Mouse (Mus musculus): ENCODE data around the gene Arsb. TPM values are rescaled to one million over a fixed set of nuclear protein-coding genes. Genes with fewer than 3 reads are reported as not detected.

Arsb gene
- polyA plus RNA-seq, 1 experiment from 2014 or later: 14.3 TPM

DNA sequence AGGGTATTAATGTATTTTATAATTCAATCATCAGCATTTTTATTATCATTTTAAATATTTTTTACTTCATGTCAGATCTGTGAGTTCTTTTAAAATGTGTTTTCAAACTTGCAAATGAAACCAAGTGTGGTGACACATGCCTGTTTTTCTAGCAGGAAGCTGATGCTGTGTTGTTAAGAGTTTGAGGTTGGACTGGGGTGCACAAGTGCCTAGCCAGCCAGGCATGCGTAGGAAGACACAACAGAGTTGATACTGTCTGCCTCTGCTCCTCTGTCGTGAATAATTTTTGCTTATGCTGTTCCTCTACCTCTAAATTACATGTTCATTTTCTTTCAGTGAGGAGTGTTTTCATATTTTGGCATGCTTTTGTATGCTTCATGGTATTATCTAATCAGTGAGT lies 122.7 kb downstream of the Arsb start:
- H3K9ac ChIP-seq (ENCODE audit: low read length): no peak overlapping the region
- H3K36me3 ChIP-seq (ENCODE audit: control insufficient read depth, insufficient read depth, low read length): no peaks in the 10 kb centered on the region
- H3K9me3 ChIP-seq (ENCODE audit: control insufficient read depth, low read length): no peaks in the 10 kb centered on the region
- H3K4me3 ChIP-seq (ENCODE audit: low read depth, low read length): no peak overlapping the region
- ATAC-seq (replicated peaks; ENCODE audit: low FRiP score, low TSS enrichment, low read depth) (no peak), DNase-seq (ENCODE audit: low spot score) (no peak)
- no peak overlapping the region for H3K4me2 ChIP-seq (ENCODE audit: low read length)
- peaks cover 10% of the 10 kb centered on the region; the same call in 1 of the 2 replicates for H3K4me1 ChIP-seq (replicated peaks; ENCODE audit: control insufficient read depth, insufficient read depth, low read length)
- no peak overlapping the region for H3K27ac ChIP-seq (ENCODE audit: low read depth)
- 74% methylated on average over 2 of the region's 2 CpGs for WGBS
- H3K27me3 ChIP-seq (replicated peaks; ENCODE audit: control insufficient read depth, insufficient read depth, low read length): no peaks in the 10 kb centered on the region

DNA sequence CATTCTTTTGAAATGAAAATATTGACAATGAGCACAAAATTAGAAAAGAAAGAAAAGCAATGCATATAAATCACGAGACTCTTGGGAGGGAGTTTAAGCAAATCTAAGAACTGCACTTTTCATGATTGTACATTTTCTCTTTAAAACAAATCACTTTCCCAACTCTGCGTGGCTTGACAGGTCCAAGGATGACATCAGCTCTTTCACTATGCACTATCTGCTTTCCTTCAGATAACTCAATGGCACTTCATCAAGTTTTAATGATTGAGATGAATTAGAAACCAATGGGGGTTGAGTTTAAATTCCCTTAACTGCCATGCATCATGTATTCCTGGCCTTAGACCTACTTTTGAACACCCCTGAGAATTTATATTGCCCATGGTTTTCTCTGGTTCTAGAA lies 124.0 kb downstream of the Arsb start:
- DNase-seq (ENCODE audit: low spot score): no peak

DNA sequence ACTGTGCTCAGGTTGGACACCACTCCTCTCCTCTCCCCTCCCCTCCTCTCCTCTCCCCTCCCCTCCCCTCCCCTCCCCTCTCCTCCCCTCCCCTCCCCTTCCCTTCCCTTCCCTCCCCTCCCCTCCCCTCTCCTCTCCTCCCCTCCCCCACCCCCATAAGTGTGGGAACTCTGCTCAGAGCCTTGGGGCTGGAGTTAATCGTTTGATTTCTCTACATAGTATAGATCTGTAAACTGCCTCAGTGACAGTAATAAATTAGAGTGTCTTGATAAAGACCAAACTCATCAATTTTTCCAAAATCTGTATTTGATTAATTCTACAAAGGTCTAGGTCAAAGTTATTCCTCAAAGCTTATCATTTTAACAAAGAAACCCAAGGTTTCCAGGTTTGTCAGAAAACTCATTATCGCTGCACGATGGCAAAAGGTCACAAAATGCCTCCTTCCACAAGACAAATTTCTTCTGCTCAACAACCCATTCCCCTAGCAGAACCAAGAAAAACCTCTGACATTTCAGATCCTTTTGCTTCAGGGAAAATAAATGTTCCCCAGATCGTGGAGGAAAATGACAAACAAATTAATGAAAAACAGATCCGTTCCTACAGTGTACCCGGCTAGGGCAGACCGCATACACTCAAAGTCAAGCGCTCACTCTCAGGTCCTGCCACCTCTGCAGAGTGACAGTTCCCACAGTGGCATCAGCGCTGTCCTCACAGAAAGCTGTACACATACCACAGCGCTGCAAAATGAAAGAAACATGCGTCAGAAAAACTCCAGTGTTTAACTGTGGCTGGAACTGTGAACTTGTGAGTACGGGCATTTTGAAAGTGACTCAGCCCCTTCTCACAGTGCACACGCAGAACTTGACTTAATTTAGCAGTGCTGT lies 126.8 kb downstream of the Arsb start:
- no peak for ATAC-seq (replicated peaks; ENCODE audit: low FRiP score, low TSS enrichment, low read depth)
- Histone ChIP-seq H3K36me3 (ENCODE audit: control insufficient read depth, insufficient read depth, low read length) (no peaks in the 10 kb centered on the region), H3K9me3 (ENCODE audit: control insufficient read depth, low read length) (no peaks in the 10 kb centered on the region), H3K4me2 (ENCODE audit: low read length) (peak overlapping the region; percentile 23; the same call in 1 of the 2 replicates), H3K4me3 (ENCODE audit: low read depth, low read length) (no peak overlapping the region), H3K27ac (ENCODE audit: low read depth) (no peak overlapping the region), H3K4me1 (replicated peaks; ENCODE audit: control insufficient read depth, insufficient read depth, low read length) (peaks cover 5% of the 10 kb centered on the region), H3K9ac (ENCODE audit: low read length) (no peak overlapping the region), H3K27me3 (replicated peaks; ENCODE audit: control insufficient read depth, insufficient read depth, low read length) (no peaks in the 10 kb centered on the region)
- 29% methylated on average over 13 of the region's 13 CpGs for WGBS
- no peak for DNase-seq (ENCODE audit: low spot score)

More for the DNA sequence above, 124.0 kb downstream of the Arsb start:
- no peak overlapping the region for H3K4me2 ChIP-seq (ENCODE audit: low read length)
- H3K27me3 ChIP-seq (replicated peaks; ENCODE audit: control insufficient read depth, insufficient read depth, low read length): no peaks in the 10 kb centered on the region
- H3K9me3 ChIP-seq (ENCODE audit: control insufficient read depth, low read length): no peaks in the 10 kb centered on the region
- no peaks in the 10 kb centered on the region for H3K36me3 ChIP-seq (ENCODE audit: control insufficient read depth, insufficient read depth, low read length)
- H3K4me3 ChIP-seq (ENCODE audit: low read depth, low read length): no peak overlapping the region
- ATAC-seq (replicated peaks; ENCODE audit: low FRiP score, low TSS enrichment, low read depth): no peak
- H3K4me1 ChIP-seq (replicated peaks; ENCODE audit: control insufficient read depth, insufficient read depth, low read length): peaks cover 5% of the 10 kb centered on the region
- no peak overlapping the region for H3K9ac ChIP-seq (ENCODE audit: low read length)
- 74% methylated on average over 2 of the region's 2 CpGs for WGBS
- H3K27ac ChIP-seq (ENCODE audit: low read depth): no peak overlapping the region

DNA sequence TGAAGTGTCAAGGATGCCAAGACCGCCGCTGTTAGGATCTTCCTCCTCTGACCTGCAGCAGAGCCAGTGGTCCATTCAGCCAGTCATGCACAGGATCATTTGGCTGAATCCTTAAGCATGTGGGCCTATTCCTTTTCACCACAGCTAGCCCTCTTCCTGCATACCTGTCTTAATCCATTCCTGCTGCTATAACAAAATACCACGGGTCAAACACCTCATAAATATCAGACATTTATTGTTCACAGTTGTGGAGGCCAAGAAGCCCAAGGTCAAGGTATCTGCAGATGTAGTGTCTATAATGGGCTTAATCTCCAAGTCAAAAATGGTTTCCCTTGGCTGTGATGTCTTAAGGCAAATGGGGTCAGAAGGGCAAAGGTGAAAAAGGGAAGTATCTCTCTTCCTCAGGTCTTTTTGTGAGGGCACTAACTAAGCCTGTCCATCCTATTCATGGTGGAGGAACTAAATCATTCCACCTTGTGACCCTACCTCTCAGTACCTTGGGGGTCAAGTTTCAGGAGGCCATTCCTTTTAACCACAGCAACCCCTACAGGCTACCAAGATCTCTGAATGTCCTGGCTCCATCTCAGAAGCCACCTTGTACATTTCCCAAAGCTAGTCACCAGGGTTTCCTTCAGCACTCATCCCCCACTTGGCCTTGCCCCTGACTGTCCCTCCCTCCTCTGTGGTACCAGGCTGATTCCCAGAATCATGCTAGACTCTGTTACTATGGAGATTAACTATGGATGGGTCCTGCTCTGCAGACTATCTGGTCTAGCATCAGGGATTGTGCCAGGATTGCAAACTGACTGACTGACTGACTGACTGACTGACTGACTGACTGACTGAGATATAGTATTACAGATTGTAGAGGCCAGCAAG lies 128.2 kb downstream of the Arsb start:
- Histone ChIP-seq H3K4me2 (ENCODE audit: low read length) (no peak overlapping the region), H3K27me3 (replicated peaks; ENCODE audit: control insufficient read depth, insufficient read depth, low read length) (no peaks in the 10 kb centered on the region), H3K9me3 (ENCODE audit: control insufficient read depth, low read length) (no peaks in the 10 kb centered on the region), H3K27ac (ENCODE audit: low read depth) (no peak overlapping the region), H3K4me3 (ENCODE audit: low read depth, low read length) (no peak overlapping the region), H3K9ac (ENCODE audit: low read length) (no peak overlapping the region), H3K4me1 (replicated peaks; ENCODE audit: control insufficient read depth, insufficient read depth, low read length) (peaks cover 5% of the 10 kb centered on the region), H3K36me3 (ENCODE audit: control insufficient read depth, insufficient read depth, low read length) (no peaks in the 10 kb centered on the region)
- ATAC-seq (replicated peaks; ENCODE audit: low FRiP score, low TSS enrichment, low read depth) (no peak), DNase-seq (ENCODE audit: low spot score) (no peak)
- WGBS: 75% methylated on average over 3 of the region's 3 CpGs

DNA sequence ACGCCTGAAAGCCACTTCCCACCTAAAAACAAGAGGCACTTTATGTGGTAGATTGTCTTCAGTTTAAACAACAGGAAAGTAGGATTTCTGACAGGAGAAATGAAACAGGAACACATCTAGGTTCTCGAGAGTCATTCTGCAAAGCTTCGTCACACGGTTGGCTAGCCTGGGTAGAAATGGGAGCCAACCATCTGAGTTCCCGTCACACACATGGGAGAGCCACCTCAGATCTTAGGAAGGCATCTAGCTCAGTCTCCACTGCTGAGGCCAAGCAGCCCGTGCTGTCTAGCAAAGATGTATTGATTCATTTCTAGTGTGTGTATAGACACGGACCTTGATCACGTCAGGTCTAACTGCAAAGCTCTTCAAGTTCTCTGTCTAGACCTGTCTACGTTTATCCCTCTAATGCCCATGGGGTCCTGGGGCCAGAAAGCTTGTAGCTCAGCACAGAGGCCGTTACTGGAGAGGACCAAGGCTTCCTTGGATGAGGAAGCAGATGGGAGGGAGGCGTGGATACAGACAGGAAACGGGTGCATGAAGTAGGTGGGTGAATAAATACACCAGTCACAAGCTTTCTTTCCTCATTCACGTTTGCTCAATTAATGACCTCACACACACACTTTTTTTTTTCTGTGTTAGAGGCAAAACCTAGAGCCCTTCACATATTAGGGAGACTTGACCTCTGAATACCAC lies 129.7 kb downstream of the Arsb start:
- Histone ChIP-seq H3K9ac (ENCODE audit: low read length) (no peak overlapping the region), H3K4me1 (replicated peaks; ENCODE audit: control insufficient read depth, insufficient read depth, low read length) (peaks cover 5% of the 10 kb centered on the region), H3K36me3 (ENCODE audit: control insufficient read depth, insufficient read depth, low read length) (no peaks in the 10 kb centered on the region), H3K27ac (ENCODE audit: low read depth) (no peak overlapping the region), H3K4me2 (ENCODE audit: low read length) (no peak overlapping the region), H3K27me3 (replicated peaks; ENCODE audit: control insufficient read depth, insufficient read depth, low read length) (no peaks in the 10 kb centered on the region), H3K4me3 (ENCODE audit: low read depth, low read length) (no peak overlapping the region), H3K9me3 (ENCODE audit: control insufficient read depth, low read length) (no peaks in the 10 kb centered on the region)
- 52% methylated on average over 13 of the region's 13 CpGs for WGBS
- DNase-seq (ENCODE audit: low spot score): no peak
- ATAC-seq (replicated peaks; ENCODE audit: low FRiP score, low TSS enrichment, low read depth): no peak

DNA sequence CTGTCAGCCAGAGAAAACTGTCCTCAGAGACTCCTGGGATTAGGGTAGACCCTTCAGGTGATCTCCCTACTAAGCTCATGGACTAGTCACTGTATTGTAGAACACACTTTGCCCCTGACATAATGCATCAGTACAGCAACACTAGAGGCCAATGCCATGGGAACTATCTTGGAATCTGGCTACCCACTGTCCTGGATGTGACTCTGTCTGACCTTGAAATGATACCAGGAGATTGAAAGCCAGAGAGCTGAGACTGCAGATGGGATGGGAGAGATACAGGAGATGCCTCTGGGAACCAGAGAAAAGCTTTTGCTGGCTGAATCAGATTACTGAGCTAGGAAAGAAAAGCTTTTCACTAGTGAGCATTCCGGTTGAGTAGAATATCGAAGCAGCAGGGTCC lies 130.7 kb downstream of the Arsb start:
- Histone ChIP-seq H3K9ac (ENCODE audit: low read length) (no peak overlapping the region), H3K4me3 (ENCODE audit: low read depth, low read length) (no peak overlapping the region), H3K9me3 (ENCODE audit: control insufficient read depth, low read length) (no peaks in the 10 kb centered on the region), H3K4me1 (replicated peaks; ENCODE audit: control insufficient read depth, insufficient read depth, low read length) (peaks cover 5% of the 10 kb centered on the region), H3K27ac (ENCODE audit: low read depth) (no peak overlapping the region), H3K27me3 (replicated peaks; ENCODE audit: control insufficient read depth, insufficient read depth, low read length) (no peaks in the 10 kb centered on the region), H3K4me2 (ENCODE audit: low read length) (no peak overlapping the region), H3K36me3 (ENCODE audit: control insufficient read depth, insufficient read depth, low read length) (no peaks in the 10 kb centered on the region)
- DNase-seq (ENCODE audit: low spot score) (peak; percentile 36), ATAC-seq (replicated peaks; ENCODE audit: low FRiP score, low TSS enrichment, low read depth) (no peak)
- WGBS: 80% methylated on average over 2 of the region's 2 CpGs

DNA sequence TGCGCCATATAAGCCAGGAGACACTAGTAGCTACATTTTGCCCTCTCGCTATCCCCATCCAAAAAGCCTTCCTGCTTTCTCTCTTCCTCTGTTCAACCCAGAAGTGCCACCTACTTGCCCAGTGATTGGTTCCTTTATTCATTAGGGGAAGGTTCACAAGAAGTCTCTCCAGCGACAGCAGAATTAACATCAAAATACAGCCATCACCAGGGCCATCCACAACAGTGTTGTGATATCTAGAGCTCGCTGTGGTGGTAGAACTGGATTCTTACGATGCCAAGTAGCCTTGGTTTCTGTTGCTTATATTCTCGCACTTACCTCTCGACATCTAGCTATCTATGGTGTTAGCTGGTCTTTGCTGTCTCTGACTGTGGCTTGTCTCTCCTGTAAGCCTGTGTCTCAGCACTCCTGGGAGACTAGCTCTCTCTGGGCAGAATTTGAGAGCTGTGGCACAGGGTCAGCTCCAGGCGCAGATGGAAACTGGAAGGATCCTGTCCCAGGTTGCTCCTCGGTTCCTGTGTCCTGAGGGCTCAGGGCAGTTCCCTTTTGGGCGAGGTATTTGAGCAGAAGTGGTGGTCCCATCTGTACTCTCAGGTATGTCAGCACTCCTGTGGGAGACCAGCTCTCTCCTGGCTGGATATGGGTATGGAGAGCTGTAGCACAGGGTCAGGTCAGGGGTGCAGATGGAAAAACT lies 135.3 kb downstream of the Arsb start:
- Histone ChIP-seq H3K9ac (ENCODE audit: low read length) (no peak overlapping the region), H3K27me3 (replicated peaks; ENCODE audit: control insufficient read depth, insufficient read depth, low read length) (no peaks in the 10 kb centered on the region), H3K36me3 (ENCODE audit: control insufficient read depth, insufficient read depth, low read length) (no peaks in the 10 kb centered on the region), H3K9me3 (ENCODE audit: control insufficient read depth, low read length) (no peaks in the 10 kb centered on the region), H3K4me1 (replicated peaks; ENCODE audit: control insufficient read depth, insufficient read depth, low read length) (no peaks in the 10 kb centered on the region; the same call in 1 of the 2 replicates), H3K4me2 (ENCODE audit: low read length) (no peak overlapping the region), H3K27ac (ENCODE audit: low read depth) (no peak overlapping the region), H3K4me3 (ENCODE audit: low read depth, low read length) (no peak overlapping the region)
- DNase-seq (ENCODE audit: low spot score): peak; percentile 21
- no peak for ATAC-seq (replicated peaks; ENCODE audit: low FRiP score, low TSS enrichment, low read depth)
- 85% methylated on average over 10 of the region's 10 CpGs for WGBS

DNA sequence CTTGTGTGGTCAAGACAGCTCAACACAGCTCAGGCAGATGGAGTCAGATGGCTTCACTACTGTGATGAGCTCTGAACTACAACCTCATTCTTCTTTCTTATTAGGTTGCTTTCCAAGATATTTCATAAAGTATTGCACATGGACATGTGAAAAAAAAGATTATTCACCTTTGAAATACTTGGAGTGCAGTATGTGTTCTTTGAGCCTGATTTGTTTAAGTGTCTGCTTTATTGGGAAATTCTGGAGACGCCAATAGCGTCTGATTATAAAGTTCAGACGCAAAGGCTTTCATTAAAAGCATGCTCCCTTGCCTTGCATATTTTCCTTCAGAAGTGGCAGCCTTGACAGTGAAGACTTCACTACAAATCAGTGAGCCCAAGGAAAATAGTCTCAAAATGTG lies 136.5 kb downstream of the Arsb start:
- DNase-seq (ENCODE audit: low spot score) (no peak), ATAC-seq (replicated peaks; ENCODE audit: low FRiP score, low TSS enrichment, low read depth) (no peak)
- H3K4me2 ChIP-seq (ENCODE audit: low read length): no peak overlapping the region
- no peak overlapping the region for H3K9ac ChIP-seq (ENCODE audit: low read length)
- no peaks in the 10 kb centered on the region for H3K27me3 ChIP-seq (replicated peaks; ENCODE audit: control insufficient read depth, insufficient read depth, low read length)
- WGBS: 91% methylated on average over 3 of the region's 3 CpGs
- H3K27ac ChIP-seq (ENCODE audit: low read depth): no peak overlapping the region
- no peak overlapping the region for H3K4me3 ChIP-seq (ENCODE audit: low read depth, low read length)
- H3K4me1 ChIP-seq (replicated peaks; ENCODE audit: control insufficient read depth, insufficient read depth, low read length): no peaks in the 10 kb centered on the region; the same call in 1 of the 2 replicates
- H3K9me3 ChIP-seq (ENCODE audit: control insufficient read depth, low read length): no peaks in the 10 kb centered on the region
- H3K36me3 ChIP-seq (ENCODE audit: control insufficient read depth, insufficient read depth, low read length): no peaks in the 10 kb centered on the region
